In genomic region chr3:142832910-142833309, GRCm38 (mm10) we compare ENCODE assay signal across 35 mouse cellular contexts.
"Had no signal": no experiment of that assay in that cellular context is flagged by ENCODE, and none has a peak within 500 bp of the region (broad histone marks: within the 10 kb centered on the region; RNA-seq: fewer than 3 reads in every experiment).

No protein-coding gene starts in this region.

- H3K27ac ChIP-seq: heart, embryonic 10.5 days; heart, embryonic 13.5 days; heart, embryonic 15.5 days; hindbrain, embryonic 10.5 days; hindbrain, embryonic 12.5 days; hindbrain, embryonic 13.5 days; hindbrain, embryonic 14.5 days; hindbrain, embryonic 15.5 days; hindbrain, postnatal 0 days; intestine, embryonic 15.5 days; kidney, embryonic 15.5 days; kidney, postnatal 0 days; layer of hippocampus, adult 2 months had no signal

- H3K9ac ChIP-seq: heart, embryonic 12.5 days; heart, embryonic 13.5 days; heart, embryonic 15.5 days; hindbrain, embryonic 12.5 days; hindbrain, embryonic 13.5 days; hindbrain, embryonic 14.5 days; hindbrain, embryonic 15.5 days; intestine, embryonic 15.5 days; kidney, embryonic 15.5 days had no signal

- H3K4me1 ChIP-seq: heart, embryonic 10.5 days; heart, embryonic 13.5 days; heart, embryonic 15.5 days; hindbrain, embryonic 10.5 days; hindbrain, embryonic 12.5 days; hindbrain, embryonic 15.5 days; intestine, embryonic 15.5 days had no signal

- H3K9me3 ChIP-seq: heart, embryonic 10.5 days; heart, embryonic 12.5 days; heart, embryonic 13.5 days; heart, embryonic 15.5 days; hindbrain, embryonic 10.5 days; hindbrain, embryonic 12.5 days; hindbrain, embryonic 13.5 days; hindbrain, embryonic 15.5 days; intestine, embryonic 15.5 days; kidney, embryonic 15.5 days had no signal

- H3K4me3 ChIP-seq: heart, embryonic 10.5 days; heart, embryonic 12.5 days; heart, embryonic 13.5 days; heart, embryonic 15.5 days; hindbrain, embryonic 10.5 days; hindbrain, embryonic 12.5 days; hindbrain, embryonic 13.5 days; hindbrain, embryonic 15.5 days; intestine, embryonic 15.5 days; kidney, embryonic 15.5 days; layer of hippocampus, adult 2 months had no signal

- H3K4me2 ChIP-seq: heart, embryonic 11.5 days; heart, embryonic 12.5 days; heart, embryonic 13.5 days; heart, embryonic 15.5 days; hindbrain, embryonic 12.5 days; hindbrain, embryonic 13.5 days; hindbrain, embryonic 14.5 days; hindbrain, embryonic 15.5 days; intestine, embryonic 15.5 days; kidney, embryonic 15.5 days had no signal

- DNase-seq: heart, postnatal 10 days; heart, postnatal 14 days; heart, postnatal 36 days; heart, postnatal 4 days; kidney, adult 11 months; kidney, adult 18-20 months; kidney, adult 2 months; kidney, adult 8-10 months; kidney, adult 9 months; kidney, postnatal 10 days; kidney, postnatal 14 days; kidney, postnatal 25 days; kidney, postnatal 36 days; kidney, postnatal 4 days; layer of hippocampus, adult 9-11 months; layer of hippocampus, postnatal 36 days had no signal

- ATAC-seq: hindbrain, embryonic 16.5 days; hindbrain, postnatal 0 days; inflammation-experienced regulatory T-cells, adult 6 months; intestine, embryonic 15.5 days; intestine, embryonic 16.5 days; intestine, postnatal 0 days had no signal

- H3K27me3 ChIP-seq: heart, embryonic 12.5 days; heart, embryonic 13.5 days; heart, embryonic 15.5 days; hindbrain, embryonic 12.5 days; hindbrain, embryonic 13.5 days; hindbrain, embryonic 15.5 days; intestine, embryonic 15.5 days; kidney, embryonic 15.5 days had no signal
